Mouse (Mus musculus): ENCODE results near the gene Agfg2. TPM values are rescaled to one million over a fixed set of nuclear protein-coding genes. Genes with fewer than 3 reads are reported as not detected.

Agfg2 gene
- polyA plus RNA-seq, 1 experiment from 2014 or later, result 10.4 TPM

- H3K4me3 ChIP-seq (ENCODE audit: low read depth, low read length), result no peak overlapping the region
- ATAC-seq (ENCODE audit: low read depth), result peak; percentile 72
- no peaks in the 10 kb centered on the region for H3K9me3 ChIP-seq (ENCODE audit: control insufficient read depth, low read length)
- peaks cover 21% of the 10 kb centered on the region for H3K36me3 ChIP-seq (ENCODE audit: control insufficient read depth, insufficient read depth, low read length)
- no peaks in the 10 kb centered on the region for H3K4me1 ChIP-seq (ENCODE audit: control insufficient read depth, insufficient read depth, low read length)
- H3K27me3 ChIP-seq (replicated peaks; ENCODE audit: control insufficient read depth, insufficient read depth, low read length), result no peaks in the 10 kb centered on the region
- DNase-seq (ENCODE audit: low spot score), result peak; percentile 87
- 30% methylated on average over 6 of the region's 6 CpGs for WGBS
- H3K9ac ChIP-seq (ENCODE audit: low read depth, low read length), result no peak overlapping the region
- no peak overlapping the region for H3K4me2 ChIP-seq (ENCODE audit: low read depth, low read length)
- no peak overlapping the region for H3K27ac ChIP-seq (replicated peaks; ENCODE audit: low read depth, low read length)
These were observed 27.5 kb downstream of the Agfg2 start for GRCm38 (mm10) chr5:137656977-137657376.

- WGBS, result 76% methylated on average over 7 of the region's 7 CpGs
- H3K36me3 ChIP-seq (ENCODE audit: control insufficient read depth, insufficient read depth, low read length), result peaks cover 7% of the 10 kb centered on the region
- no peak overlapping the region for H3K9ac ChIP-seq (ENCODE audit: low read depth, low read length)
- H3K4me2 ChIP-seq (ENCODE audit: low read depth, low read length), result no peak overlapping the region
- ATAC-seq (ENCODE audit: low read depth) (no peak), DNase-seq (ENCODE audit: low spot score) (no peak)
- peaks cover 5% of the 10 kb centered on the region; the same call in 1 of the 2 replicates for H3K4me1 ChIP-seq (ENCODE audit: control insufficient read depth, insufficient read depth, low read length)
- no peak overlapping the region for H3K27ac ChIP-seq (replicated peaks; ENCODE audit: low read depth, low read length)
- no peaks in the 10 kb centered on the region for H3K9me3 ChIP-seq (ENCODE audit: control insufficient read depth, low read length)
- no peaks in the 10 kb centered on the region for H3K27me3 ChIP-seq (replicated peaks; ENCODE audit: control insufficient read depth, insufficient read depth, low read length)
- no peak overlapping the region for H3K4me3 ChIP-seq (ENCODE audit: low read depth, low read length)
These were observed 29.8 kb downstream of the Agfg2 start for GRCm38 (mm10) chr5:137654746-137655145.

GRCm38 (mm10) chr5:137653366-137653765 is 31.2 kb downstream of the Agfg2 start:
- Histone ChIP-seq H3K9ac (ENCODE audit: low read depth, low read length) (no peak overlapping the region), H3K4me2 (ENCODE audit: low read depth, low read length) (no peak overlapping the region), H3K27me3 (replicated peaks; ENCODE audit: control insufficient read depth, insufficient read depth, low read length) (no peaks in the 10 kb centered on the region), H3K4me1 (ENCODE audit: control insufficient read depth, insufficient read depth, low read length) (peaks cover 7% of the 10 kb centered on the region; the same call in 1 of the 2 replicates), H3K36me3 (ENCODE audit: control insufficient read depth, insufficient read depth, low read length) (peaks cover 4% of the 10 kb centered on the region; the same call in 1 of the 2 replicates), H3K4me3 (ENCODE audit: low read depth, low read length) (no peak overlapping the region), H3K9me3 (ENCODE audit: control insufficient read depth, low read length) (no peaks in the 10 kb centered on the region), H3K27ac (replicated peaks; ENCODE audit: low read depth, low read length) (no peak overlapping the region)
- DNase-seq (ENCODE audit: low spot score) (no peak), ATAC-seq (ENCODE audit: low read depth) (no peak)
- 90% methylated on average over 10 of the region's 10 CpGs for WGBS

GRCm38 (mm10) chr5:137652474-137652873 is 32.1 kb downstream of the Agfg2 start:
- Histone ChIP-seq H3K36me3 (ENCODE audit: control insufficient read depth, insufficient read depth, low read length) (peaks cover 4% of the 10 kb centered on the region; the same call in 1 of the 2 replicates), H3K27me3 (replicated peaks; ENCODE audit: control insufficient read depth, insufficient read depth, low read length) (no peaks in the 10 kb centered on the region), H3K9me3 (ENCODE audit: control insufficient read depth, low read length) (no peaks in the 10 kb centered on the region), H3K27ac (replicated peaks; ENCODE audit: low read depth, low read length) (no peak overlapping the region), H3K9ac (ENCODE audit: low read depth, low read length) (no peak overlapping the region), H3K4me2 (ENCODE audit: low read depth, low read length) (no peak overlapping the region), H3K4me3 (ENCODE audit: low read depth, low read length) (no peak overlapping the region), H3K4me1 (ENCODE audit: control insufficient read depth, insufficient read depth, low read length) (peaks cover 15% of the 10 kb centered on the region)
- DNase-seq (ENCODE audit: low spot score) (peak; percentile 79), ATAC-seq (ENCODE audit: low read depth) (no peak)
- 20% methylated on average over 3 of the region's 3 CpGs for WGBS

- 17% methylated on average over 18 of the region's 18 CpGs for WGBS
- H3K4me2 ChIP-seq (ENCODE audit: low read depth, low read length), result no peak overlapping the region
- no peak overlapping the region; the same call in 1 of the 2 replicates for H3K9ac ChIP-seq (ENCODE audit: low read depth, low read length)
- 0 out of 2 replicates have a peak overlapping the region, but pooled peaks have one; percentile 1 for H3K4me3 ChIP-seq (ENCODE audit: low read depth, low read length)
- H3K36me3 ChIP-seq (ENCODE audit: control insufficient read depth, insufficient read depth, low read length), result peaks cover 4% of the 10 kb centered on the region; the same call in 1 of the 2 replicates
- H3K4me1 ChIP-seq (ENCODE audit: control insufficient read depth, insufficient read depth, low read length), result peaks cover 15% of the 10 kb centered on the region
- H3K9me3 ChIP-seq (ENCODE audit: control insufficient read depth, low read length), result no peaks in the 10 kb centered on the region
- ATAC-seq (ENCODE audit: low read depth) (peak; percentile 13; the same call in 1 of the 2 replicates), DNase-seq (ENCODE audit: low spot score) (peak; percentile 43)
- H3K27ac ChIP-seq (replicated peaks; ENCODE audit: low read depth, low read length), result no peak overlapping the region
- H3K27me3 ChIP-seq (replicated peaks; ENCODE audit: control insufficient read depth, insufficient read depth, low read length), result peaks cover 16% of the 10 kb centered on the region
These were observed 34.6 kb downstream of the Agfg2 start for GRCm38 (mm10) chr5:137649669-137650571.

GRCm38 (mm10) chr5:137649251-137649650 is 35.3 kb downstream of the Agfg2 start:
- H3K27ac ChIP-seq (replicated peaks; ENCODE audit: low read depth, low read length), result no peak overlapping the region
- peaks cover 15% of the 10 kb centered on the region for H3K4me1 ChIP-seq (ENCODE audit: control insufficient read depth, insufficient read depth, low read length)

GRCm38 (mm10) chr5:137647827-137648601 is 36.5 kb downstream of the Agfg2 start:
- H3K9me3 ChIP-seq (ENCODE audit: control insufficient read depth, low read length), result no peaks in the 10 kb centered on the region
- H3K4me3 ChIP-seq (ENCODE audit: low read depth, low read length), result no peak overlapping the region
- peak; percentile 39 for DNase-seq (ENCODE audit: low spot score)
- WGBS, result 39% methylated on average over 9 of the region's 9 CpGs
- H3K4me1 ChIP-seq (ENCODE audit: control insufficient read depth, insufficient read depth, low read length), result peaks cover 15% of the 10 kb centered on the region
- no peak overlapping the region for H3K27ac ChIP-seq (replicated peaks; ENCODE audit: low read depth, low read length)
- peaks cover 29% of the 10 kb centered on the region for H3K27me3 ChIP-seq (replicated peaks; ENCODE audit: control insufficient read depth, insufficient read depth, low read length)
- H3K4me2 ChIP-seq (ENCODE audit: low read depth, low read length), result no peak overlapping the region
- H3K9ac ChIP-seq (ENCODE audit: low read depth, low read length), result no peak overlapping the region
- peaks cover 4% of the 10 kb centered on the region; the same call in 1 of the 2 replicates for H3K36me3 ChIP-seq (ENCODE audit: control insufficient read depth, insufficient read depth, low read length)
- ATAC-seq (ENCODE audit: low read depth), result peak; percentile 32; the same call in 1 of the 2 replicates

More at GRCm38 (mm10) chr5:137649251-137649650, 35.3 kb downstream of the Agfg2 start:
- DNase-seq (ENCODE audit: low spot score) (no peak), ATAC-seq (ENCODE audit: low read depth) (no peak)
- H3K4me2 ChIP-seq (ENCODE audit: low read depth, low read length), result no peak overlapping the region
- H3K9ac ChIP-seq (ENCODE audit: low read depth, low read length), result no peak overlapping the region
- H3K27me3 ChIP-seq (replicated peaks; ENCODE audit: control insufficient read depth, insufficient read depth, low read length), result peaks cover 23% of the 10 kb centered on the region
- H3K4me3 ChIP-seq (ENCODE audit: low read depth, low read length), result no peak overlapping the region
- H3K9me3 ChIP-seq (ENCODE audit: control insufficient read depth, low read length), result no peaks in the 10 kb centered on the region
- peaks cover 4% of the 10 kb centered on the region; the same call in 1 of the 2 replicates for H3K36me3 ChIP-seq (ENCODE audit: control insufficient read depth, insufficient read depth, low read length)
- 33% methylated on average over 4 of the region's 4 CpGs for WGBS

GRCm38 (mm10) chr5:137645652-137646091 is 38.9 kb downstream of the Agfg2 start, which contains the start of gene Irs3:
TSS of gene Irs3 (minus strand) at chr5:137645714.
- DNase-seq (ENCODE audit: low spot score) (no peak), ATAC-seq (ENCODE audit: low read depth) (no peak)
- peak within 1 kb of the TSS; percentile 54 for H3K4me2 ChIP-seq (ENCODE audit: low read depth, low read length)
- no peaks in the 10 kb centered on the region for H3K9me3 ChIP-seq (ENCODE audit: control insufficient read depth, low read length)
- peaks cover 15% of the 10 kb centered on the region for H3K4me1 ChIP-seq (ENCODE audit: control insufficient read depth, insufficient read depth, low read length)
- H3K27ac ChIP-seq (replicated peaks; ENCODE audit: low read depth, low read length), result no peak within 1 kb of the TSS
- 0 out of 2 replicates have a peak within 1 kb of the TSS, but pooled peaks have one; percentile 38 for H3K9ac ChIP-seq (ENCODE audit: low read depth, low read length)
- peak within 1 kb of the TSS; percentile 32 for H3K4me3 ChIP-seq (ENCODE audit: low read depth, low read length)
- peaks cover 29% of the 10 kb centered on the region for H3K27me3 ChIP-seq (replicated peaks; ENCODE audit: control insufficient read depth, insufficient read depth, low read length)
- WGBS, result 13% methylated on average over 11 of the region's 11 CpGs
- H3K36me3 ChIP-seq (ENCODE audit: control insufficient read depth, insufficient read depth, low read length), result peaks cover 19% of the 10 kb centered on the region

Measured in embryonic facial prominence, embryonic 14.5 days (tissue).